Mouse (Mus musculus): ENCODE results near the gene Gan.

DNA sequence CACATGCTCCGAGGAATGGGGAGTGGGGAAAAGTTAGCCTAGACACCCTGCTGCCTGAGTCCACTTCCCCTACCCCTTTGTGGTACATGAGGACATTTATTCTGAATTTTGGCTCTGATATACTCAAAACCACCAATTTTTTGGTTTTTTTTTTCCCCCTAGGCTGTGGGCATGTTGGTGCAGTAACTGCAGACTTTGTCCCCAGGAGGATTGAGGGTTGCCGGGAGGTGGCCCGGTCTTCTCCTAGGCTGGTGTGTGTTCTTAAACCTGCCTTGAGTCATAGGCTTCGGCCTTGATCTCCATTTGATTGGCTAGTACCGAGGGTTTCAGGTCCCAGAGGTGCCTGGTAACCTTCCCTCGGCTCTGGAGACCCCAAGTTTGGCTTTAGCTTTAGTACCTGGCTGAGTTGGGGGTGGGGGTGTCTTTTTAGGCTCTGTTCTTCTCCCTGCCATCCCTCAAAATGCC lies 100.7 kb downstream of the Gan start:
- TF ChIP-seq MYC (IDR thresholded peaks at IDR 0.05; ENCODE audit: low read depth, low read length) = 0 out of 2 replicates have a peak, but pooled peaks have one; percentile 13
- no peak for TF ChIP-seq CTCF (conservative IDR thresholded peaks at IDR 0.05 in 1 of 2, IDR thresholded peaks at IDR 0.05 in 1 of 2; ENCODE audit: low read depth in 2 of 2, low read length in 2 of 2)
- no peak for TF ChIP-seq POLR2A (IDR thresholded peaks at IDR 0.05; ENCODE audit: low read depth, low read length)
- TF ChIP-seq JUND (conservative IDR thresholded peaks at IDR 0.05; ENCODE audit: low read depth, low read length) = no peak
- peak; percentile 49; the same call in 1 of the 2 replicates for TF ChIP-seq ZNF384 (IDR thresholded peaks at IDR 0.05; ENCODE audit: low read depth, low read length)
- no peak for TF ChIP-seq EP300 (IDR thresholded peaks at IDR 0.05; ENCODE audit: low read length)
- no peak for TF ChIP-seq UBTF (IDR thresholded peaks at IDR 0.05; ENCODE audit: low read depth, low read length)
- no peak for TF ChIP-seq USF1 (IDR thresholded peaks at IDR 0.05; ENCODE audit: low read depth, low read length)
- TF ChIP-seq TBP (conservative IDR thresholded peaks at IDR 0.05; ENCODE audit: low read depth, low read length) = no peak

Measured in CH12.LX (cell line).